Mouse (Mus musculus): ENCODE data around the gene Lurap1. TPM values are rescaled to one million over a fixed set of nuclear protein-coding genes. Genes with fewer than 3 reads are reported as not detected.

The Lurap1 gene
- polyA plus RNA-seq, 1 experiment = 14.2 TPM

DNA sequence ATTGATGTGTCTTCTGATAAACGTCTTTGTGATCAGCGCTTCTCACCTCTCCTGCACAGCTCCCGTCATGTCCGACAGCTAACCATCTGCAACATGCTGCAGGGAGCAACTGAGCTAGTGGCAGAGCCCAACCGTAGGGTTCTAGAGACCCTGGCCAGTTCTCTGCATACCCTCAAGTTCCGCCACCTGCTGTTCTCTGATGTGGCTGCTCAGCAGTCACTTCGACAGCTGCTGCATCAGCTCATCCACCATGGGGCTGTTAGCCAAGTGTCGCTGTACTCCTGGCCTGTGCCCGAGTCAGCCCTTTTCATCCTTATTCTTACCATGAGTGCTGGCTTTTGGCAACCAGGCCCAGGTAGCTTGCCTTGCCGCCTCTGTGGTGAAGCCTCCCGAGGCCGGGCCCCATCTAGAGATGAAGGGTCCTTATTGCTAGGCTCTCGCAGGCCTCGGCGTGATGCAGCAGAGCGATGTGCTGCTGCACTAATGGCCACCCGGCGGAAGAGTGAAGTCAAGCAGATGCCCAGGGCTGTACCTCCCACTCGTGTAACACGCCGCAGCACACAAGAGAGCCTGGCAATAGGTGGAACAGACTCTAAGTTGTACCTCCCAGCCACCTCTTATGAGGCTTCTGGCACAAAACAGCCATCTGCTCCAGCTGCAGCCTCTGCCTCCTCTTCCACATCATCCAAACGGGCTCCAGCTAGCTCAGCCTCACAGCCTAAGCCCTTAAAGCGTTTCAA is 62.5 kb downstream of the Lurap1 start:
- no peak overlapping the region for H3K27ac ChIP-seq (ENCODE audit: insufficient read depth, low read length)
- no peak for TF ChIP-seq CTCF (IDR thresholded peaks at IDR 0.05; ENCODE audit: extremely low read depth, insufficient read depth, low read length)
- no peak for TF ChIP-seq POLR2A (IDR thresholded peaks at IDR 0.05; ENCODE audit: extremely low read depth, insufficient read depth, low read length)

More for the DNA sequence above, 62.5 kb downstream of the Lurap1 start:
- Histone ChIP-seq H3K4me1 (ENCODE audit: control insufficient read depth, insufficient read depth, low read length) (0 out of 2 replicates have a peak, but pooled peaks cover 1% of the 10 kb centered on the region), H3K4me3 (ENCODE audit: insufficient read depth, low read length) (no peak overlapping the region)

Other genes starting within 250 kb of the Lurap1 start
- gene Dmbx1, start 211.4 kb downstream of the Lurap1 start, polyA plus RNA-seq (2012; rRNA removed) = 0.04 and 0.09 TPM in 2 replicates
- 133 and 159 TPM in 2 replicates for gene Faah, start 133.4 kb downstream of the Lurap1 start, polyA plus RNA-seq (2012; rRNA removed)
- gene Nsun4, start 97.5 kb downstream of the Lurap1 start, polyA plus RNA-seq (2012; rRNA removed) = 8.8 and 9.4 TPM in 2 replicates
- 672 and 678 TPM in 2 replicates for gene Uqcrh, start 76.3 kb downstream of the Lurap1 start, polyA plus RNA-seq (2012; rRNA removed)
- 32.3 and 33.7 TPM in 2 replicates for gene Lrrc41, start 76.1 kb downstream of the Lurap1 start, polyA plus RNA-seq (2012; rRNA removed)
- gene Rad54l, start 27.6 kb downstream of the Lurap1 start, polyA plus RNA-seq (2012; rRNA removed) = 0.81 and 1.1 TPM in 2 replicates
- gene Pomgnt1, start 27.5 kb downstream of the Lurap1 start, polyA plus RNA-seq (2012; rRNA removed) = 80.3 and 84.4 TPM in 2 replicates
- 0.26 and 0.27 TPM in 2 replicates for gene Tspan1, start 16.3 kb upstream of the Lurap1 start, polyA plus RNA-seq (2012; rRNA removed)
- not detected in 2 replicates for gene 1700042G07Rik, start 22.0 kb upstream of the Lurap1 start, polyA plus RNA-seq (2012; rRNA removed)
- not detected in 2 replicates for gene Gm49337, start 22.0 kb upstream of the Lurap1 start, polyA plus RNA-seq (2012; rRNA removed)
- gene Pik3r3, start 70.3 kb upstream of the Lurap1 start, polyA plus RNA-seq (2012; rRNA removed) = 34.6 and 35.3 TPM in 2 replicates

All from cortical plate, adult 2 months (tissue).